Mouse (Mus musculus) bone marrow macrophage, adult 2 months (primary cell): ENCODE measurements around the gene Zfp42.

Experiments
- CTCF ChIP-seq: IDR thresholded peaks from 2 replicates; pipeline ENCODE4 v1.5.1; 2012; ENCODE audit warnings: low read depth, mild to moderate bottlenecking, low read length, moderate library complexity
- POLR2A ChIP-seq: IDR thresholded peaks from 2 replicates; pipeline ENCODE4 v1.6.1; 2012; ENCODE audit warnings: mild to moderate bottlenecking, low read depth, low read length, borderline replicate concordance

GRCm38 (mm10) chr8:43356069-43356770 lies 49.4 kb upstream of the Zfp42 start:
- TF ChIP-seq CTCF (no peak), POLR2A (no peak)
